Mouse (Mus musculus): Measurements from ENCODE around the gene Slc20a1.

Slc20a1 gene

DNA sequence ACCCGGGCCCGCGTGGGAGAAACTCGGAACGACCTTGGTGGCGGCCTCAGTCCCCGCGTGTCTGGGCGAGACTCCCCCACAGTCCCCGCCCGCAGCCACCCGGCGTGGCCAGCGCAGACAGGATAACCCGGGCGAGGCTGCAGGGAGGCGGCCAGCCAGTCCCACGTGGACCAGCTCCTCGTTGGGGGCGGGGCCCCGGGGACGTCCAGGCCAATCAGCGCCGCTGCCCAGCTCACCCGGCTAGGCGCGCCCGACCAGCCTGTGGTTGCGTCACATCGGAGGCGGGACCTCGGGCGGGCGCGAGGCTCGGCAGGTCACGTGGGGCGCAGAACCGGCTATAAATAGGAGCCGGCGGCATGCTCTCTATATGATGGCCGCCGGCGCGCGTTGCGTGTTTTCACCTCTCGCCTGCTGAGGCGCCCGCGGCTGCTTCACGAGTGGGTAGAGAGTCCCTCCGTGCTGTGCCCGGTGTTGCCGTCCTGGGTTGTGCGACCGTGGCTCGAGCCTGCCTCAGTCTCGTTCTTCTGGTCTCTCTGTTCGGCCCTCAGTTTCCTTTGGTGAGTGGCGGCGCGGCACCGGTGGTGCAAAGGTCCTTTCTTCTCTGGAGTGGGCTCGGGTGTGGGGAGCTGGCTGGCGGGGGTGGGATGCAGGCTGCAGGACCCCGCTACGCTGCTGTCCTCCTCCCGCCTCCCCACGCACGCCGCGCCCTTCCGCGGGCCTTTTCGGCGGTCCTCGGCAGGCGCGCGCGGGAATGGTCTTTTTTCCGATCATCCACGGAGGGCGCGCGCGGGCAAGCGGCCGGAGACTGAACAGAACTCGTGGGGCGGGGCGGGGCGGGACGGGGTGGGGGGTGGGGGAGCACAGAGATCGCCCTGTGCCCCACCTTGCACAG lies at the start of gene Slc20a1:
Gene Slc20a1 (plus strand): TSS at position 329 of the 892 bp plus-strand sequence.
- DNase-seq (ENCODE audit: low spot score) = peak; percentile 99

DNA sequence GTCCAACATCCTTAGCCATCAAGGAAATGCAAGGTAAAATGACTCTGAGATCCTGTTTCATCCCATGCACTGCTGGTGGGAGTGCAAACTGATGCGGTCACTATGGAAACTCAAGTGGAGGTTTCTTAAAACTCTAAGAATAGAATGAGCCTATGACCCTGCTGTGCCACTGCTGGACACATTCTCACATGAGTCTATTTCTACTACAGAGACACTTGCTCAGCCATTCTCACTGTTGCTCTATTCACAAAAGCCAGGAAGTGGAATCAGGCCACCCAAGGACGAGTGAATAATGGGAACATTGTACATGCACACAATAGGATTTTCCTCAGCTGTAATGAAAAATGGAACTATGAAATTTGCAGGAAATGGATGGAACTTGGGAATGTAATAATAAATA lies 49.7 kb upstream of the Slc20a1 start:
- no peak for DNase-seq (ENCODE audit: low spot score)

DNA sequence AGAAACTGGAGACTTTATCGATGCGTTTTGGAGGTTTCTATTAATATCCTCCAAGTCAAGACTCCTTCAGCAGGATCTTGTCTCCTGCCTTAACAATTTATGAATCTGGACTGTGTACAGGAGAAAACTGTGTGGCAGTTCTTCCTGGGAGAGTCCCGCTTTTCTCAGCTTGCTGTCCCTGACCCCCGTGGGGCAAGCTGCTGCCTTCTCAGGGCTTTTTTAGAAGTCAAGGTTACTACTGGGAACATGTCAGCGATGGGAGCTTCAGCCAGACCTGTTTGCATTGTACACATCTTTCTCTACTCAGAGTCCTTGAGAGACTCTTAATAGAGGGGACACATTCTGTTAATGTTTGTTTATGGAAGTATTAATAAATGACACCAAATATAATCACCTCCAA lies 48.2 kb upstream of the Slc20a1 start:
- no peak for DNase-seq (ENCODE audit: low spot score)

DNA sequence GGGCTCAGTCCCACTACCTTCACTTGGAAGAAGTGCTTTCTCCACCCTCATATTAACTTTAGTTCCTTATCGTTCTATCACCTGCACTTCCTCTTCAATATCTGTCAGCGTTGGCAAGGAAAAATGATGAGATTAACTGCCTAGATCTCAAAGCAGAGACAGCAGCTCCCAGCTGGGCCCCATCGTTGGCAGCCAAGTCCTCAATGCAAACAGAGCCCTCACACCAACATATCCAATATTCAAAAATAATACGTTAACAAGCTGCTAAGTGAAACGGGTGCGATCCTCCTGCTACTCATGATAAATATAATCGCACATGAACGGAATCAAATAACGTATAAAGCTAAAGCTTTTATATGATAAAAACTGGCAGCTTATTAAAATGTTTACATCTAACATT lies 47.5 kb upstream of the Slc20a1 start:
- DNase-seq (ENCODE audit: low spot score) = no peak

DNA sequence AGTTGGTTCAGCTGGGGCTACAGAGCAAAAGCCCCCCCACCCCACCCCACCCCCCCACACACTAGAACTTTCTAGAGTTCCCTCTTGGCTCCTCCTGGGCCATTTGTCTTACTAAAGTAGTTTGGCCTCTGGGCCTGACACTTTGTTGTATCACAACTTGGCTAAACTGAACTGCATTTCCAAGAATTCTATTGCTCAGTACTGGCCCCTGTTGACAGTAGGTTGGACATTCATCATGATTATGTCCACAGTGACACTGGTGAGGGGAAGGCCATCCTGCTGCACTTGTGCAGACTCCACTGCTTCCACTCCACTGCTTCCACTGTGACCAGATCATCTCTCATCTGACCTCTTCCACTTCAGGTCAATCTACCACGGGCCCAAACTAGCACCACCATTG lies 45.8 kb upstream of the Slc20a1 start:
- no peak for DNase-seq (ENCODE audit: low spot score)

DNA sequence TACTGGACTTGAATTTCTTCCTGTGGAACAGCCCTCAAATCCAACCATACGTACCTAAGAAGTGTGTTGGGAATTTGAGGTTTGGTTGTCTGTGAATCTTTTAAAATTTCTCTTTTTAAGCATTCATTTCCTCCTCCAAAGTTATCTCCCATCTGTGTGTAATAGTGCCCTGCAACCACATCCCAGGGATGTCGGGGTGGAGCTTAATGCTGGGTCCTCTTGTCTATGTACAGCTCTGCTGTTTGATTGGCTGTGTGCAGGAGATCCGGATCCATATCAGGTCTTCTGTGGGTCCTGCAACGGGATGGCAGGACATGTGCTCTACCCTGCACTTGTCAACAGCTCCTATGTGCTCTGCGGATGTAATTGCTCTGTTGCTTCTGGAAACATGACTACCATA lies 33.7 kb upstream of the Slc20a1 start:
- no peak for DNase-seq (ENCODE audit: low spot score)

DNA sequence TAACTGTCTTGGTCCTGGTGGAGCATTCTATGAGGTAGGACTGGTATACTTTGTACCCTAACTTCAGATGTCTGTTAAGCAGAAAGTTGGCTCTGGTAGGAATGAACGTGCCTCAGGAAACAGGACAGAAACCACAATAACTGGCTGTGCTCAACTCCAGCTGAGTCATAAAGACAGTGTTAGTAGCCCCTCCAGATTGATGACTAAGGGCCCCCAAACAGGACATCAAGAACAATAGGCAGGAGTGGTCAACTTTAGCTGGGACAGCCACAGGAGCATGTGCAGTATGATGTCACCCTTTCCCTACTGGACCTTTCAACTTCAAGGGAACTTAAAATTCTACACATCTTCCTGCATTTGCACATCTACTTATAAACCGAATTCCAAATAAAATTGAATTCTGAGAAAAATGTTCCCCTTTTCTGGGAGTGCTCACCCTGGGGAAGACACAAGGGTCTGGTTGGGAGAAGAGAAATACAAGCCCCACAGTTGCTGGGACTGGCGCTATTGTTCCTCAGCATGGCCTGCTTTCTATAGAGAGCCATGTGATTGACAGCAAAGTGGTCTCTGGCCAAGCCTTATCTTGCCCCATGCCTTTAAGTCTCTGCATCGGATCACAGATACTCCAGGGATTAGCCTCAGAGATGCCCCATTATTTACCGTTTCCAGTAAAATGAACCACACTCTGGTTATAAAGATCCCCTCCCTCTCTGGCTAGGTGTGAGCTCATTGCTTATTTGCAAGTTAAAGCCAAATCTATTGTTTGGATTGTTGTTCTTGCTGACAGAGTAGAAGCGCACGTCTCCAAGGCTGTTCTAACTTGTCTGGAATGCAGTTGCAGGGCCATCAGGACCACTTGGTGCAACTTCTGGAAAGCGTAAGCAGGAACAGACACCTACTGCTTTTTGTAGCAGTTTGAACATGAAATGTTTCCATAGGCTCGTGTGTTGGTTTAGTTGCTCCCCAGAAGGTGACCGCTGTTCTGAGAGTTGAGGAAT lies 31.8 kb upstream of the Slc20a1 start:
- DNase-seq (ENCODE audit: low spot score) = no peak

DNA sequence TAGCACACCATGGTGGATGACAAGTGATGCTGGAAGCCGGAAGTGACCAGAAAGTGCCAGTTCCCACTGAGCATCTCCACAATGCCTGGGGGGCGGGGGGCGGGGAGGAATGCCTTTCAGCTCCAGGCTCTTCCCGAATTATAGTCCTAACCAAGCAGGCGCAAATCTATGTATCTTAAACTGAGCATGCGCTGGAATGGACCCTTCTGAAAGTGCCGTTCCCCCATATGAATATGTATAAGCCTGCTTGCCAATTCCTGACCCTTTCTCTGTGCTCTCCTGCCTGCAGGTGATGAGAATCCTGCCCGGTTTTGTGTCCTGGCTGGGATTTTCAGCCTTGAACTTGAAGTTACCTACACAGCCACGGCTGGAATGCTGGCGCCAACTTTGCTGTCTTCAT lies 25.2 kb upstream of the Slc20a1 start:
- DNase-seq (ENCODE audit: low spot score) = no peak

DNA sequence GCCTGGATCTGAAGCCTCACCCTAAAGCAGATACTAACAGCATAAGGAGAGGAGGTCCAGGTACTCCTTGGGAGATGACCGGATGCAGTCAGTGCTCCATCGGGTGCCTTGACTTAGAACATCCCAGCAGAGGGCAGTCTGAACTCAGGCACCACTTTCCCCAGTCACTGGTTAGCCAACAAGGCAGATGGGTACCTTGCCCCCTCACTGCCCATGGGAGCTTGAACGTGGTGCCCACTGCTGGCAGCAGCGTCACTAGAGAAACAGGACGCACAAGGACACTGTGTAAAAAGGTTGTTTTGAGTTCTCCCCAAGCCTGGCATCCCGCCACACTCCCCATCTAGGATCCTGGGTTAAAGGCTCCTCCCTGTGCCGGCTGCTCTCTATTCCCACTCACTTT lies 24.1 kb upstream of the Slc20a1 start:
- DNase-seq (ENCODE audit: low spot score) = no peak

DNA sequence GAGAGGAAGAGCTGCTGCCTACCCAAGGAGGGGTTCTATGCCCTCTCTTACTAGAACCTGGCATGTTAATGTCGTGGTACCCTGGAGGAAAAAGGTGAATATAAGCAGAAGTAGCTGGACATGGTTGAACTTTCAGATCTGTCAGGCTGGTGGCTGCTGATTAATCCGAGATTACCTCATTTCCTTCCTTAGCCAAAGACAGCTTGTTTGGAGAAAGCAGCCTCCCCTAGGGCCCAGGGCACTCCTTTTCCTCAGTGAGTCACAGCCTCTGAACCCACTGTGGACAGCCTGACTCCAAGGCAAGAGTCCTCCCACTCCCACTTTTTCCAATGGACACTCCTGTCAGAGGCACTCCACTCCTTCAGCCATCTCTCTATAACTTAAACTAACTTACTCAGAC lies 22.9 kb upstream of the Slc20a1 start:
- DNase-seq (ENCODE audit: low spot score) = no peak

DNA sequence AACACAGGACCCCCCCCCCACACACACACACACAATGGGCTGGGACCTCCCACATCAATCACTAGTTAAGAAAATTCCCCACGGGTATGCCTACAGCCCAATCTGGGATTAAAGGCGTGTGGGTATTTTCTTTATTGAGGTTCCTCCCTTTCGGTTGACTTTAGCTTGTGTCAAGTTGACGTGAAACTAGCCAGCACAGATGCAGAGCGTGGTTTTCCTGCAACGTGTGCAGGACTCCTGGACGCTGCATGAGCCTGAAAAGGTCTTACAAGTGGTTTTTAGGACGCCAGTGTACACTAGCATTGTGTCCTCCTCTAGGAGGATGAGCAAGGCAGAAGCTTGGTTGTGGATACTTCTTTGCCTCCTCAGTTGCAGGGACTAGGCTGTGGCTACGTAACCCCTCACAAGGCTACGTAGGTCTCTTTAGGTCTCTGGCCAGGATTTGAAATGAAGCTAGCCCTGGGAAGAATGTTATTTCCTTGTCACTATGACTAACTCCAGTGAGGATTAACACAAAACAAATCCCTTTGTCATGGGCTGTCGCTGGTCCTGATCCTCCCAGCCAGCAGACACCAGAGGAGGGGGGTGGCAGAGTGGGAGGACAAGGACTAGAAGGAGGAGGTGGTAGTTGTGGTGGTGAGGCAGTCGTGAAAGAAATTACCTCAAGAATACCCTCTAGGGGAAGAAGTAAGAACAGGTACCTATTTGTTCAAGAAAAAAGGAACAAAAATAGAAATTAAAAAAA lies 21.7 kb upstream of the Slc20a1 start:
- DNase-seq (ENCODE audit: low spot score) = no peak

DNA sequence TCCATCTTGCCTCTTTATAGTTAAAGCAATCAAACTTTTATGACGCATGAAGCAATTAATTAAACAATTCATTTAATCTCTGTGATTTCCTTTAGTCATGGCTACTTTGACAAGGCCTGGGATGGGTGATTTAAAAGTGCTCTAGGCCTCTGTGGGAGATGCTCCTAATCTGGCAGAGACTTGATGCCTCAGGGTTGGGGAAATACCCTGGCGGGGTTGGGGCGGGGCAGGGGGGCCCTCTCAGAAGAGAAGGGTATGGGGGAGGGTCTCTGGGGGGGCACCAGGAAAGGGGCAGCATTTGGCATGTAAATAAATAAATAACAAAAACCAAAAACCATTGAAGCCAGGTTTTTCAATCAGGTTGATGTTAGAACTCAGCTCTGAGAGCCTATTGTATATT lies 20.9 kb upstream of the Slc20a1 start:
- DNase-seq (ENCODE audit: low spot score) = no peak

DNA sequence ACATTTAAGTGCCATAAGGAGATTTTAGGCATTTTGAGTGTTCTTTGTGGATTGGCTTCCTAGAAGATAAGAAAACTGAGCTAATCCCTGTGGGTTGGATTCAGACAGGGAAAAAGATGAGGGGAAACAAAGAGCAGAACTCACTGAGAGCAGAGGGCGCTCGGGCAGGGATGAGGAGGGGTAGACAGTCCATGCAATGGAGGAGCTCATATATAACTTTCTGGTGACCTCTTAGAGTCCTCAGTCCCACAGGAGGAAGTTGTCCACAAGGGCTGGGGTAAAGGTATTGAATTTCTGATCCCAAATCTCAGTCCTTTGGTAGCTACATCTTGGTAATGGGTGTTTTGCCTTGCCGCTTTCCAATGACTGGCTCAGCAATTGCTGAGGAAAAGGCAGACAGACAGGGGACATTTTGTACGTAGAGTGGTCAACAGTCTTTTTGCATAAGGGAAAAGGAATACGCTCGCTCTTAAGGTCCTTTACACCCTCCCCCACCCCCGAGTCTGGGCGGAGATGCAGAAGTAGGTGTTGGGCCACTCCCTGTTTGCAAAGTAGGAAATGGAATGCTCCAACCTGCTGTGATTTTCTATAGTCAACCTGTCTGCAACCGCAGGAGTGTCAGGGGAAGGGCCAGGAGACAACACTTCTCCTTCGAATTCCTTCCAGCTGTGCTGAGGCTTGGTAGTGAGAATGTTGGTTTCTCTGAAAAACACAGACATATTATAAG lies 20.2 kb upstream of the Slc20a1 start:
- no peak for DNase-seq (ENCODE audit: low spot score)

DNA sequence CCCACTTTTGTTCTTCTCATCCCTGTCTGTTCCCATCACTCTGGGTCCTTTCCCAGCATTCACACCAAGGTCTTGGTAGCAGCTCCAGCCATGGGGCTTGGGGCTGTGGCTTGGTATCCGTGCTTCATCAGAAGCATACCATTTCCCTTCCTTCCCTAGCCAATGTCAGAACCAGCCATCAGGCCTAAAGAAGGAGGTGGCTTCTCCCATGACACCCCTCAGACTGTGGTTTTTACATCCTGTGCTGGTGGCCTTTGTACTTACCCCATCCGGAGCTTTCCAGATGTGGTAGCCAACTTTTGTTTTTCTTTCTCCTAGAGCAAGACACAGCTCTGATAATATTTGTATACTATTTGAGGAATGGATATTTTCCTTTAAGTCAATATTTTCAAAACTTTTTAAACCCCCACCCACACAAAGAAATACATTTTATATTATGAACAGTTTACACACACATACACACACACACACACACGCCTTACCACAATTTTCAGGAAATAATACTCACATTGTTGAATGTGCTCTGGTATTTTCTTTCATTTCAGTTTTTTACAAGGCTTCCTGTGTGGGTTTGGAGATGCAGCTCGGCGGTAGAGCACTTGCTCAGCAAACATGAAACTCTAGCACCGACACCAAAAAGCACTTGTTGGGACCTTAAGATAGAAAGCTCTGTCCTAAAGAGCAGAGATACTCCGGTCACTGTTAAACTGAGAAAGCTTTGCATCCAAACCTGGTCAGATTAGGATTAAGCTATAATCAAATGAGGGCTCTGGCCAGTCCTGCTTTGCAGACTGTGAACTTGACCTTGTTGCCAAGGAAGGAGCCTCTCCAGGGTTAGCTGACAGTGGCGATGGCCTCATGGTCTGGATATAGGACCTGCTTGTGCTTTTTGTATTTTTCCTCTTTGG lies 18.4 kb upstream of the Slc20a1 start:
- DNase-seq (ENCODE audit: low spot score) = no peak

DNA sequence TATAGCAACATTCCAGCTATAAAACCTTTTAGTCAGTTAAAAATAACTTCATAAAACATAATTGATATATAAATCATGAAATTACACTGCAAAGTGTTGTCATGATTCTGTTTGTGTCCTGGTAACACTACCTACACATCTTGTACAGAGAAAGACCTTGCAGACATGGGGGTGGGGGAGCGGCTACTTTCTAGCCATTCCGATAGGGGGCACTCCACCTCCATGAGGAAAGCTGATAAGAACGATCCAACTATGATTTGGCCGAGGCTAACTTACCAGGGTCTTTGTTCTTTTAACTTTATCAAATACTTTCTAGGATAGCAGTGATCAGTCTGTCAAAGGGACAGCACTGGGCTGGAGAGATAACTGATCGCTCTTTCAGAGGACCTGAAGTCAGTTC lies 17.1 kb upstream of the Slc20a1 start:
- DNase-seq (ENCODE audit: low spot score) = no peak

DNA sequence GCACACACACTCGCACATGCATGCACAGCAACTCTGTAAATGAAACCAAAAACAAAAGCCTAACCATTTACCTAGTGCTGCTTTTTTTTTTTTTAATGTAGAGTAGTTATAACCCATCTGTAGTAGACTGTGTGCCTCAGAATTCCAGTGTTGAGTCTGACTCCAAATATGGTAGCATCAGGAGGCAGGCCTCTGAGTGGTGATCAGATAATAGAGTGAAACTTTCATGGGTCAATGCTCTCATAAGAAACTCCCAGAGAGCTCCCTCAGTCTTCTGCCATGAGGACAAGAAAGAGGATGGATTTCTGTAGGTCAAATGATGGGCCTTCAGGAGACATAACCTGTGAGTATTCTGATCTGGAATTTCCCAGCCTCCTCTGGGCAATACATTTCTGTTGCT lies 16.2 kb upstream of the Slc20a1 start:
- DNase-seq (ENCODE audit: low spot score) = no peak

DNA sequence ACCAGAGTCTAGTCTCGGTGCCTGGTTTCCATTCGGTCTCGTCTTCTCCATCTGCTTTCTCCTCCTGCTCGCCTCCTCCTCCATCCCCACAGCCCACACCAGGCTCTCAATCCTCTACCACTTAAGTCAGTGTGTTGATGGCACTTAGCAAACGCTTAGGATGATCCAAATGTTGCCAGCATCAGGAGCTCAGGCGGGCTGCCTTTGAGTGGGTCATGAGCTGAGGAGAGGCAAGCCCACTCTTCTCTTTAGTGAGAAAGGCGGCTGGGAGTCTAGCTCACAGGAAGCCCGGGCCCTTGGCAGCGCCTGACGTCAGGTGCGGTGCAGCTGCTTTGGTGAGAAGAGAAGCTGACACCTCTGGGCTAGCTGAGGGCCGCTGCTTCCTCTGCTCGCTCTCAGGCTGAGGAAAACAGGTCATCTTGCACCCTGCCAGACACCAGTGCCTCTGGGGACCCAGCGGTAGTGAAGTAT lies 15.0 kb upstream of the Slc20a1 start:
- DNase-seq (ENCODE audit: low spot score) = no peak

DNA sequence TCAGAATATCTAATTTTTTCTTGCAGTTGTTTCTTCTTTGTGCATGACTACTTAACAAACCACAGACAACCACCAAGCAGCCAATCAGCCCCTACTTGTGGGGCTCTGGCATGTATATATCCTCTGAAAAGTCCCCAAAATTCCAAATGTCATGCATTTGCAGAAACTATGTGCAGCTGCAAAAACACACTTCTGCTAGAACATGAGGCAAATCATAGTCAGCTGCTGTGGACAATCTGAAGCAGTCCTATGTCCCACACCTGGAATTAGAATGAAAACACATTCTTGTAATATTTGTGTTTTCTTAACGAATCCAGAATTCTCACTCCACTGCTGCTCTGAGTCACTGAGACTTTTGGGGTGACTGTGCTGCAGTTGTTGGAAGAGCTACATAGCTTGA lies 13.7 kb upstream of the Slc20a1 start:
- DNase-seq (ENCODE audit: low spot score) = no peak

DNA sequence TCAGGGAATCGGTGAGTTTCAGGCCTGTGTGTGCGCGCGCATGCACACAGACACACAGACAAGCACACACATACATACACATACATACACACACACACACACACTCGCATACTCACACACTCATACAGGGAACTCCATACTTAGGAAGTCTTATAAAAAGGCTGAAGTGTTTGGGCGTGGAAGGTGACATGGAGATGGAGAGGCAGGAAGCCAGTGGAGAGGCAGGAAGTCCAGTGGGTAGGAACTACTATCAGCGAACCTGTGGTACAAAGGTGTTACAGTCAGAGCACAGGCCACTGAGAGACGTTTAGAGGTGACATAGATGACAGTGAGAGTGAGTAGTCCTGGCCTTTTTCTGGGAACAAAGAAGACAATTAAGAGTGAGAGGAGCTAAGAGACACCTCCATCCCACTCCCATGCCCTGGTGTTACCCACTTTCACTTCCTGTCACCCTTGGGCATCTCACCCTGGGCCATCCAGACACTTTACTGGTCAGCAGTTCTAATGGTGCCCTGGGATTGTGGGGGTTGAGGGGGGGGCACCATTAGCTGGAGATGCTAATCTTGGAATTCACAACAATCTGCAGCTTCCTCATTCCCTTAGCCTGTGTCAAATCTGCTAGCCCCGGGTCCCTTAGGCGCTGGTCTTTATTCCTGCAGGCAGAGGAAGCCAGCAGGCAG lies 12.8 kb upstream of the Slc20a1 start:
- no peak for DNase-seq (ENCODE audit: low spot score)

Measured in urinary bladder, postnatal 25 days (tissue).